Mouse (Mus musculus): ENCODE measurements around the gene Gimap3. TPM values are rescaled to one million over a fixed set of nuclear protein-coding genes. Genes with fewer than 3 reads are reported as not detected.

Gimap3 gene
- polyA plus RNA-seq (2016; fragmentation: Nextera tagmentation; extraction: Ambion mirVana): not detected in 2 replicates

- Histone ChIP-seq H3K9me3 (replicated peaks) (no peaks in the 10 kb centered on the region), H3K4me3 (no peak within 1 kb of the TSS), H3K36me3 (no peaks in the 10 kb centered on the region), H3K4me1 (no peaks in the 10 kb centered on the region), H3K27me3 (ENCODE audit: low read depth, poor library complexity, severe bottlenecking) (no peaks in the 10 kb centered on the region), H3K27ac (no peak within 1 kb of the TSS)
- WGBS: 94% methylated on average over 3 of the region's 3 CpGs
- DNase-seq (ENCODE audit: low spot score): no peak
Measured at GRCm38 (mm10) chr6:48770696-48771095, at the start of gene Gimap3. Gene Gimap3, minus strand, starts transcription at chr6:48770851.

- no peak overlapping the region for H3K27ac ChIP-seq
- no peaks in the 10 kb centered on the region for H3K36me3 ChIP-seq
- H3K4me3 ChIP-seq: no peak overlapping the region
- WGBS: 13% methylated on average over 6 of the region's 6 CpGs
- peak; percentile 79 for DNase-seq (ENCODE audit: low spot score)
- H3K4me1 ChIP-seq: no peaks in the 10 kb centered on the region
- H3K9me3 ChIP-seq (replicated peaks): no peaks in the 10 kb centered on the region
- no peaks in the 10 kb centered on the region for H3K27me3 ChIP-seq (ENCODE audit: low read depth, poor library complexity, severe bottlenecking)
Measured at GRCm38 (mm10) chr6:48817815-48818214, 47.2 kb upstream of the Gimap3 start.

GRCm38 (mm10) chr6:48815013-48815412, 44.4 kb upstream of the Gimap3 start:
- Histone ChIP-seq H3K4me1 (no peaks in the 10 kb centered on the region), H3K27ac (no peak overlapping the region), H3K27me3 (ENCODE audit: low read depth, poor library complexity, severe bottlenecking) (no peaks in the 10 kb centered on the region), H3K9me3 (replicated peaks) (no peaks in the 10 kb centered on the region), H3K36me3 (no peaks in the 10 kb centered on the region), H3K4me3 (no peak overlapping the region)
- DNase-seq (ENCODE audit: low spot score): no peak

DNA sequence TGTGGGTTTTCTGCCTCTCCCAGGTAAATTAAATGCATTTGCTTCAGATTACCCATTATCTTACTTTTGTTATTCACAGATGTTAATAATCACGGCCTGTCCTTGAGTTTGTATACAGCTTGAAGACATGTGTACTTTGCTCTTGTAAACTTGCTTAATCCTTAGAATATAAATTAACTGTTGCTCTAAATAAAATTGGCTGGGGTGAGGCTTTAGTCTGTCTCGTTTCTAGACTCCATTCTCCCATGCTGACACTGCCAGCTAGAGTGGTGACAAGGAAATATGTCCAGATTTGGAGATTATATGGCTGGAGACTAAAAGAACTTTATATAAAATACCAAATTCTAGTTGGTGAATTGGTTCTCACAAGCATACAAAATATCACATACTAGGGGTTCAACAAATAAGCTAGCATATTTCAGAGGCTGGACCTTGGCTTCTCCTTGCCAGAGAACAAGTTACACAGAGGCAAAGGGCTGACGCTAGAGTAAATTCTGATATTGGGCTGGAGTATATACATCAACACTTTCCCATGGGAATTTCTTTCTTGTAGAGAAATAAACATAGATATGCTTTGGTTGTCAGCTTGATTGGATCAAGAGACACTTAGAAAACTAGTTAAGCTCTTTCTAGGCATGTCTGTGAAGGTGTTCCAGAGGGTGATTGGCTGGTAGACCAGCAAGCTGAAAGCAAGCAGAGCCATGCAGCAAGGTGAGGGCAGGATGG, 39.0 kb upstream of the Gimap3 start:
- no peaks in the 10 kb centered on the region for H3K4me1 ChIP-seq
- no peaks in the 10 kb centered on the region for H3K27me3 ChIP-seq (ENCODE audit: low read depth, poor library complexity, severe bottlenecking)
- no peaks in the 10 kb centered on the region for H3K9me3 ChIP-seq (replicated peaks)
- no peaks in the 10 kb centered on the region for H3K36me3 ChIP-seq
- H3K4me3 ChIP-seq: no peak overlapping the region
- 78% methylated on average over 3 of the region's 3 CpGs for WGBS
- H3K27ac ChIP-seq: no peak overlapping the region
- DNase-seq (ENCODE audit: low spot score): no peak

DNA sequence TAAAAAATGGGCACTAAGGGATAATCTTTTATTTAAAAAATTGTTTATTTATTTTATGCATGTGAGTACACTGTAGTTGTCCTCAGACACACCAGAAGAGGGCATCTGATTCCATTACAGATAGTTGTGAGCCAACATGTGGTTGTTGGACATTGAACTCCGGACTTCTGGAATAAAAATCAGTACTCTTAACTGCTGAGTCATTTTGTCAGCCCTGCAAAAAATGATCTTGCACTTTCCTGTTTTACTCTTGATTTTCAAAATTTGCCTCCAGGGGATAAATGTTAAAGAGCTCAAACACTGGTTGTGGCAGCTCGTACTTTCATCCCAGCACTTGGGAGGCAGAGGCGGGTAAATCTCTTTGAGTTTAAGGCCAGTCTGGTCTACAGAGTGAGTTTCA, 36.1 kb upstream of the Gimap3 start:
- Histone ChIP-seq H3K36me3 (no peaks in the 10 kb centered on the region), H3K4me1 (no peaks in the 10 kb centered on the region), H3K4me3 (no peak overlapping the region), H3K9me3 (replicated peaks) (no peaks in the 10 kb centered on the region), H3K27ac (no peak overlapping the region), H3K27me3 (ENCODE audit: low read depth, poor library complexity, severe bottlenecking) (no peaks in the 10 kb centered on the region)
- no peak for DNase-seq (ENCODE audit: low spot score)
- WGBS: 95% methylated on average over 3 of the region's 3 CpGs

GRCm38 (mm10) chr6:48804346-48804745, 33.7 kb upstream of the Gimap3 start:
- Histone ChIP-seq H3K9me3 (replicated peaks) (no peaks in the 10 kb centered on the region), H3K4me3 (no peak overlapping the region), H3K4me1 (no peaks in the 10 kb centered on the region), H3K27me3 (ENCODE audit: low read depth, poor library complexity, severe bottlenecking) (no peaks in the 10 kb centered on the region), H3K27ac (no peak overlapping the region), H3K36me3 (no peaks in the 10 kb centered on the region)
- DNase-seq (ENCODE audit: low spot score): no peak
- 92% methylated on average over 5 of the region's 5 CpGs for WGBS

DNA sequence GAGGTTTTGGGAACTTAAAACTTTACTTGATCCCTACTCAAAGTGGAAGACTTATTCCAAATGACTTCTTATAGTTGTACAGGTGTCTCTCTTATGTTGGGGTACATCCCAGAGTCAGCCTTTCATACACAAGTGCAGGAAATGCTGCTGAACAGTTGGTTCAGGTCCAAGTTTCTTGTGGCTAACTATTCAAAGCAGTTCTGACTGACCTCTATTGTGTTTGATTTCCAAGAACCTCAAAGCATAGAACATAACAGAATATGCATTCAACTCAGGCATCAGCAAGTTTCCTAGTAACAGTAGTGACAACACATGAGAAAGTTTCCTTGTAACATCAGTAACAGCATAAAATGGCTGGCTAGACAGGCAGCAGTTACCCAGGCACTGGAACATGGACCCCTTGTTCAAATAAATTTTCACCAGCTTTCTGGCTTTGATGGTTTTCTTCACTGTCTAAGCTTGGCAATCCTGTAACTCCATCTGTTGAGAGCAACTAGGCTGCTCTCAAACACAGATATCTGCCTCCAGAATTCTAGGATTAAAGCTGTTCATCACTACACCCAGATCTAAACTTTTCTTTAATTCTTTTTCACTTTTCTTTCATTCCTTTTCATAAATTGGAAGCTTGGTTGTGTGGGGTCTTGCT, 32.9 kb upstream of the Gimap3 start:
- H3K4me1 ChIP-seq: no peaks in the 10 kb centered on the region
- no peaks in the 10 kb centered on the region for H3K36me3 ChIP-seq
- no peaks in the 10 kb centered on the region for H3K9me3 ChIP-seq (replicated peaks)
- H3K4me3 ChIP-seq: no peak overlapping the region
- H3K27me3 ChIP-seq (ENCODE audit: low read depth, poor library complexity, severe bottlenecking): no peaks in the 10 kb centered on the region
- no peak for DNase-seq (ENCODE audit: low spot score)
- H3K27ac ChIP-seq: no peak overlapping the region

GRCm38 (mm10) chr6:48801897-48802296, 31.2 kb upstream of the Gimap3 start:
- no peak overlapping the region for H3K4me3 ChIP-seq
- no peaks in the 10 kb centered on the region for H3K4me1 ChIP-seq
- no peak overlapping the region for H3K27ac ChIP-seq
- H3K36me3 ChIP-seq: no peaks in the 10 kb centered on the region
- DNase-seq (ENCODE audit: low spot score): no peak
- WGBS: 93% methylated on average over 1 of the region's 1 CpGs
- no peaks in the 10 kb centered on the region for H3K27me3 ChIP-seq (ENCODE audit: low read depth, poor library complexity, severe bottlenecking)
- no peaks in the 10 kb centered on the region for H3K9me3 ChIP-seq (replicated peaks)

DNA sequence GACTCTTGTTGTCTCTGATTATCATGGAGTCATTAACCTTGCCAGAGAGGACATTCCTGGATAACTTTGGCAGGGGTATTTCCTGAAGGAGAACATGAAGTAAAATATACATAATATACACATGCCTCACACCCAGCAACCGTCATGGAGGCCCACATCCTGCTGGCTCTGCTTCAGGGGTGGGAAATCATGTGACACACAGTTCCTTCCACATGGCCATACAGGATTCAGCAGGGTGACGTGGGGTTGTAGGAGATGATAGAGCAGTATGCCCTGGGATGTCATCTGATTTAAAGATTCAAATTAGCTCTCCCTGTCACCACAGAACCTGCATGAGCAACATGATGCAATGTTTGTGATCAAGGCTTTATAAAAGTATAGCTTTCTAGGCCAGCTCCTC, 17.2 kb upstream of the Gimap3 start:
- Histone ChIP-seq H3K27ac (no peak overlapping the region), H3K27me3 (ENCODE audit: low read depth, poor library complexity, severe bottlenecking) (no peaks in the 10 kb centered on the region), H3K4me3 (no peak overlapping the region), H3K36me3 (no peaks in the 10 kb centered on the region), H3K9me3 (replicated peaks) (no peaks in the 10 kb centered on the region), H3K4me1 (no peaks in the 10 kb centered on the region)
- no peak for DNase-seq (ENCODE audit: low spot score)
- 84% methylated on average over 2 of the region's 2 CpGs for WGBS

DNA sequence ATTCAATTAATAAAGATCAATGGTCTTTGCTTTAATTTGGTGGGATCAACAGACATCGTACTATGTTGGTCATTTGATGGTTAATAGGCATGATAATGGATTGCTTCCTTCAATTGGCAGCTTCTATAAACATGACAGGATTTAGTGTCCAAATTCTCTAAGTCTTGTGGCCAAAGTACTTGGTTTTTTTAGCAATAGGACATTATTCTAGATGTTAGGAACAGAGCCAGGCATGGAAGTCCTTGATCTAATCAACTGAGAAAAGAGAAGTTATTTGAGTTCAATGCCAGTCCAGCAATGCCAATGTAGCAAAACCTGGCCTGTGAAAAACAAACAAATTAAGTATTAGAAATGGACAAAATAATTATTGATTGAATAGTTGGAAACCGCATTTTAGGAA, 14.9 kb upstream of the Gimap3 start:
- Histone ChIP-seq H3K4me1 (no peaks in the 10 kb centered on the region), H3K9me3 (replicated peaks) (no peaks in the 10 kb centered on the region), H3K27ac (no peak overlapping the region), H3K4me3 (no peak overlapping the region), H3K27me3 (ENCODE audit: low read depth, poor library complexity, severe bottlenecking) (no peaks in the 10 kb centered on the region), H3K36me3 (no peaks in the 10 kb centered on the region)
- WGBS: 84% methylated on average over 2 of the region's 2 CpGs
- no peak for DNase-seq (ENCODE audit: low spot score)

- 85% methylated on average over 1 of the region's 1 CpGs for WGBS
- Histone ChIP-seq H3K9me3 (replicated peaks) (no peaks in the 10 kb centered on the region), H3K4me3 (no peak overlapping the region), H3K27ac (no peak overlapping the region), H3K36me3 (no peaks in the 10 kb centered on the region), H3K27me3 (ENCODE audit: low read depth, poor library complexity, severe bottlenecking) (no peaks in the 10 kb centered on the region), H3K4me1 (no peaks in the 10 kb centered on the region)
- DNase-seq (ENCODE audit: low spot score): no peak
Measured at GRCm38 (mm10) chr6:48785189-48785588, 14.5 kb upstream of the Gimap3 start.

- no peaks in the 10 kb centered on the region for H3K4me1 ChIP-seq
- no peak overlapping the region for H3K27ac ChIP-seq
- no peaks in the 10 kb centered on the region for H3K9me3 ChIP-seq (replicated peaks)
- 92% methylated on average over 1 of the region's 1 CpGs for WGBS
- H3K36me3 ChIP-seq: no peaks in the 10 kb centered on the region
- no peak overlapping the region for H3K4me3 ChIP-seq
- H3K27me3 ChIP-seq (ENCODE audit: low read depth, poor library complexity, severe bottlenecking): no peaks in the 10 kb centered on the region
- DNase-seq (ENCODE audit: low spot score): no peak
Measured at GRCm38 (mm10) chr6:48784406-48784805, 13.8 kb upstream of the Gimap3 start.

- peak overlapping the region; percentile 30; the same call in 1 of the 2 replicates for H3K27ac ChIP-seq
- no peaks in the 10 kb centered on the region for H3K9me3 ChIP-seq (replicated peaks)
- H3K36me3 ChIP-seq: no peaks in the 10 kb centered on the region
- 14% methylated on average over 8 of the region's 8 CpGs for WGBS
- no peak overlapping the region for H3K4me3 ChIP-seq
- no peaks in the 10 kb centered on the region for H3K27me3 ChIP-seq (ENCODE audit: low read depth, poor library complexity, severe bottlenecking)
- H3K4me1 ChIP-seq: no peaks in the 10 kb centered on the region
- peak; percentile 89 for DNase-seq (ENCODE audit: low spot score)
Measured at GRCm38 (mm10) chr6:48772030-48772429, 1.4 kb upstream of the Gimap3 start.
